15 mouse cellular contexts compared by ENCODE assay signal in the genomic region with DNA sequence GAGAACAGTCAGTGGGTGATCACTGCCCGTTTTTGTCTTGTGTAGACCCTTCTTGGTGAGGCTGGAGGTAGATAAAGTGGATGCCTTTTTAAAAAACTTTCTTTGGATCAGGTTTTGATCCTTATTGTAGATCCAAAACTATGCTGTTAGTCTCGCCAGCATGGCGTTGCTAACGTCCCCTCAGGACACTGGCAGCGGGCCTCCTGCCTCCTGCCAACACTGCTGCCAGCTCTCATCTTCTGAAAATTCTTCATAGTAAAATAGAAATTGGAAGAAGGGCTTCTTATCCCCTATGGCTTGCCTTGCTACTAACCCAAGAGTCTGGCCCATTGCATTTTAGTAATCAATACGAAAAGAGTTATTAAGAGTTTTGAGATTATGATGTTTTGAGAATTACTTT.
"Had no signal": no experiment of that assay in that cellular context is flagged by ENCODE, and none has a peak within 500 bp of the region (broad histone marks: within the 10 kb centered on the region; RNA-seq: fewer than 3 reads in every experiment).

No protein-coding gene starts in this region.

- H3K27me3 ChIP-seq: limb, embryonic 13.5 days; midbrain, embryonic 12.5 days; neural tube, embryonic 13.5 days had no signal

- H3K4me2 ChIP-seq: limb, embryonic 13.5 days; midbrain, embryonic 12.5 days; neural tube, embryonic 13.5 days had no signal

- H3K4me3 ChIP-seq: limb, embryonic 13.5 days; midbrain, embryonic 12.5 days; neural tube, embryonic 13.5 days had no signal

- H3K4me1 ChIP-seq: limb, embryonic 13.5 days; midbrain, embryonic 12.5 days; neural tube, embryonic 13.5 days had no signal

- H3K9me3 ChIP-seq: midbrain, embryonic 12.5 days had no signal

- DNase-seq: kidney, postnatal 36 days; layer of hippocampus, adult 9-11 months; layer of hippocampus, postnatal 36 days; lung, adult 18-20 months; retina, postnatal 1 day; right cerebral cortex, postnatal 4 days; spleen, adult 18-20 months; thymus, adult 18-20 months; thymus, postnatal 14 days had no signal

- H3K27ac ChIP-seq: kidney, postnatal 0 days; limb, embryonic 13.5 days; liver, embryonic 14.5 days; midbrain, embryonic 12.5 days; neural tube, embryonic 13.5 days had no signal

- H3K9ac ChIP-seq: limb, embryonic 13.5 days; liver, embryonic 14.5 days; midbrain, embryonic 12.5 days; neural tube, embryonic 13.5 days had no signal

- ATAC-seq: midbrain, embryonic 16.5 days had no signal

- H3K36me3 ChIP-seq: midbrain, embryonic 12.5 days; neural tube, embryonic 13.5 days had no signal
